Mouse (Mus musculus): ENCODE measurements at regions not wholly inside any gene's neighbourhood (a gene's known extent, or its start where the extent isn't known, plus 50 kb on each side); places are given as distances from the start of the nearest gene placed in this dataset.
"Not testable (repeated sequence)": the region's sequence is repeated elsewhere in the genome, so short reads cannot be mapped to it uniquely, and the experiment has no call there.

DNA sequence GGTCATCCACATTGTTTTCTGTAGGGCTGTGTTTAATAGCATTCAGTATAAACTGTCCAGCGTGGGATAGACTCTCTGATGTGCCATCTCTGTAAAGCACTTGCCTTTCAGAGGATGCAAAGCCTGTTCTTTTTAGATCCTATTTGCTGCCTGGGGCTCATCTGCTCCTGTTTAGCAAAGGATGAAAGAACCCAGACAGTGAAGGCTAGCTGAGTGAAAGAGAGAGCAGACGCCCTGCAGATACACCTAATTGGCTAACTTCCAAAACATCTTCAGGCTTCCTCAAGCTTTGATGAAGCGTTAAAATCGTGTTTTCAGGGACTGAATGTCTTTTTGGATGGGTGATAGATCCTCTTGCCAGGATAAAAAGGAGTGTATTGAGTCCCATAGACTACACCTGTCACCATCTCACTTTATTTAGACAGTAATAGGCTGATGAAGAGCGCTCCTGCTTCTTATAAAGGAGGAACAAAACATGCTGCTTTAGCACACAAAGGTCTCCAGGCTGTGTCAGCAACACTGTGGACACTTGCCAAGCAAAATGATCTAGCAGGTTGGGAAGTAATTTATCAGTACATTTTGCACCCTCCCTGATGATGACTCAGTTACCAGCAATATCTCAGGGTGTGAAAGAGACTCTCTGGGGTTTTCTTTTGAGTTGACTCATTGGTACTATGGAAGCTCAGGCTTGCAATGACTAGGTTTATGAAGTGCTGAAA is 4717.3 kb downstream of the 9330182O14Rik start:
- Histone ChIP-seq H3K27ac (replicated peaks) (no peak overlapping the region), H3K4me2 (replicated peaks) (no peak overlapping the region), H3K36me3 (no peaks in the 10 kb centered on the region), H3K9me3 (replicated peaks) (no peaks in the 10 kb centered on the region), H3K9ac (no peak overlapping the region), H3K27me3 (no peaks in the 10 kb centered on the region), H3K4me3 (replicated peaks) (no peak overlapping the region), H3K4me1 (no peaks in the 10 kb centered on the region)
- no peak for ATAC-seq (ENCODE audit: insufficient number of reproducible peaks, low FRiP score, low TSS enrichment, low read depth)
- WGBS = 24% methylated on average over 5 of the region's 5 CpGs

DNA sequence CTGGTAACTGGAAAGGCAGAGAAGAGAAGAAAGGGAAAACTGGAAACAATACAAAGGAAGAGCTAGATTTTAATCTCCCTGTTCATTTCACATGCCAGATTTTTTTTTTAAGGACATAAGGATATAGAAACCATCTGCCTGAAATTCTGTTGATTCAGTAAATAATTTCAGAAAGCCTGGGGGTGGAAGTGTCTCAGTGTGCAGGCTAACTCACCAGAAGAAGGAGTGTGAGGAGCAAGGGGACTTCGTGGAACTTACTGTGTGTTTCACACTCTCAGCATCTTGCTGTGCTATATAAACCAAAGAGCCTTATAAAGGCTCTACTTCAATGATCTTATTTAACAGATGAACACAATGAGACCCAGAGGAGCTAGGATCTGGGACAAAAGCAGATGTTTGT is 4722.9 kb downstream of the 9330182O14Rik start:
- Histone ChIP-seq H3K4me2 (replicated peaks) (no peak overlapping the region), H3K36me3 (no peaks in the 10 kb centered on the region), H3K4me3 (replicated peaks) (no peak overlapping the region), H3K27ac (replicated peaks) (no peak overlapping the region), H3K9me3 (replicated peaks) (no peaks in the 10 kb centered on the region), H3K4me1 (no peaks in the 10 kb centered on the region), H3K27me3 (no peaks in the 10 kb centered on the region), H3K9ac (no peak overlapping the region)
- no peak for ATAC-seq (ENCODE audit: insufficient number of reproducible peaks, low FRiP score, low TSS enrichment, low read depth)
- WGBS = 43% methylated on average over 1 of the region's 1 CpGs

DNA sequence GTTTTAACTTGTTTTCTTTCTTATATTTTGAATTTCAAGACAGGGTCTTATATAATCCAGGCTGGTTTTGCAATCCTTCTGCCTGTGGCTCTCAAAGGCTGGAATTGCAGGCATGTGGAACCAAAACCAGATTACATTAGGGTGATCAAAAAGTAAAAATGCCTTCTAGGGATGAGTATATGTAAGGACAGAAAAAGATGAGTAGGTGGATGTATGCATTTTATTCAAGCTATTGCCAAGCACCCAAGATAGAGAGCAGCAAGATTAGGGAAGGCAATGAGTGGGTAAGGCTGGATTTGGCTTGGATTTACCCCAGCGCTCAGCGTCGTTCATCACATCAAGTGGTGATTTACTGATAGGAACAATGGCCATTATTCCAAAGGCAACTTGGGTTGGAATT is 4725.2 kb downstream of the 9330182O14Rik start:
- whole genome bisulfite sequencing = 79% methylated on average over 3 of the region's 3 CpGs
- ATAC-seq (ENCODE audit: insufficient number of reproducible peaks, low FRiP score, low TSS enrichment, low read depth) = no peak
- Histone ChIP-seq H3K36me3 (no peaks in the 10 kb centered on the region), H3K4me2 (replicated peaks) (no peak overlapping the region), H3K4me3 (replicated peaks) (no peak overlapping the region), H3K4me1 (no peaks in the 10 kb centered on the region), H3K27ac (replicated peaks) (no peak overlapping the region), H3K9me3 (replicated peaks) (no peaks in the 10 kb centered on the region), H3K27me3 (no peaks in the 10 kb centered on the region), H3K9ac (no peak overlapping the region)

DNA sequence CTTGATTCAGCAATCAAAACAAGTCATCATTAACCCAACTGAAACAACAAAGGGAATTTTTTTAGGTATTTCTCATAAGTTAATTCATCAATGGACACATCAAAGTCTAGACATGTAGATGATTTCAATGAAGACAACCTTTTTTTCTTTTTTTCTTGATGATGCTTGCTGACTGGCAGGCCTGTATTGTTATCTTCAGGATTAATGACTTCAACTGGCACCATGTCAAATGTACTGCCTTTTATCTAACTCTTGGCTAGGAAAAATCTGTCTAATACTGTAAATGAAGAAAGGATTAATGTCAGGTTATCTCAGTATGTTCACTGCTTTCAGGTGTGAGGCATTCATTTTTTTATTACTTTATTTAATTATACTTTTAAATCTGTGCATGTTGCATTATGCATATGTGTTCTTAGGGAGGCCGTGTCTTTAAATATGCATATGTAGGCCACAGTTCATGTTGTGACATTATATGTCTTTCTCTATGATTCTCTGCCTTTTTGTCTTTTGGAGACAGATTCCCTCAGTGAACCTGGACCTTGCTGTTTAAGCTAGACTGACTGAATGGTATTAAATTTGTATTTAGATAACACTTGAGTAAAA is 4726.1 kb downstream of the 9330182O14Rik start:
- Histone ChIP-seq H3K4me3 (replicated peaks) (no peak overlapping the region), H3K36me3 (no peaks in the 10 kb centered on the region), H3K4me2 (replicated peaks) (no peak overlapping the region), H3K9me3 (replicated peaks) (no peaks in the 10 kb centered on the region), H3K27ac (replicated peaks) (no peak overlapping the region), H3K4me1 (no peaks in the 10 kb centered on the region), H3K9ac (no peak overlapping the region), H3K27me3 (no peaks in the 10 kb centered on the region)
- no peak for ATAC-seq (ENCODE audit: insufficient number of reproducible peaks, low FRiP score, low TSS enrichment, low read depth)
- WGBS = 79% methylated on average over 1 of the region's 1 CpGs

DNA sequence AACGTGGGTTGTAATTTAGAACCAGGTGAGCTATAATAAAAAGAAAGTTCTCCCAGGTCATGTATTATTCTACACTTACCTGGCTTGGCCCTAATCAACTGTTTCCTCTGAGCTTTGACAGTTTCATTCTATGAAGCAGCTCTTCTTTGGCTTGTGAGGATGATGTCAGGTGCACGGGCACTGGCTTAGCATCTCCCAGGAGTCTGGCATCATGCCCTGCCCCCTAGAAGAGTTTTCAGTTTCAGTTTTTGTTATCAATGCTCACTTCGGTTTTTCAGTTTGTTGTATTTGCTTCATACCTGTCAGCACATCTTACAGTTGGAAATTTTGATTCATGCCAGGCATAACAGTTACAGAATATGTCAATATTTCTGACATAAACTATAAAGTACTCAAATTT is 4734.4 kb downstream of the 9330182O14Rik start:
- Histone ChIP-seq H3K36me3 (no peaks in the 10 kb centered on the region), H3K27me3 (no peaks in the 10 kb centered on the region), H3K4me1 (no peaks in the 10 kb centered on the region), H3K27ac (replicated peaks) (no peak overlapping the region), H3K4me2 (replicated peaks) (no peak overlapping the region), H3K4me3 (replicated peaks) (no peak overlapping the region), H3K9me3 (replicated peaks) (no peaks in the 10 kb centered on the region), H3K9ac (no peak overlapping the region)
- ATAC-seq (ENCODE audit: insufficient number of reproducible peaks, low FRiP score, low TSS enrichment, low read depth) = no peak
- 65% methylated on average over 3 of the region's 3 CpGs for WGBS

DNA sequence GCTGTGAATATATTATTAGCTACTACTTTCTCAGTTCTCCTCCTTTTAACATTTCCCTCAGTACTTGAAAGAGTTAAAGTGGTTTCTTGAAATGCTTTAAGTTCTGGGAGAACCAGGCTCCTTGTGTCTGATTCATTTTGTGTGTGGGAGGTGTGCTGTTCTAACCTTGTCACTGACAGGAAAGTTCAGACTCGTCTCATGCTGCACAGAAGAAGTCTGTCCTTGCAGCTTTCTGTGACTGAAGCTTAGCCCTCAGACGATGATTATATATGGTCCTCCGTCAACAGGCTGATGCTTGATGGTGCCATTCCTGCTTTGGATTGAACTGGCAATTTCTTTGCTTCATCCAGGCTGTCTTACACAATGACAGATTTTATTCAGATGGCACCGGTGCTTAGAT is 4734.9 kb downstream of the 9330182O14Rik start:
- no peak for ATAC-seq (ENCODE audit: insufficient number of reproducible peaks, low FRiP score, low TSS enrichment, low read depth)
- no peak overlapping the region for H3K9ac ChIP-seq
- no peak overlapping the region for H3K27ac ChIP-seq (replicated peaks)
- no peaks in the 10 kb centered on the region for H3K27me3 ChIP-seq
- H3K9me3 ChIP-seq (replicated peaks) = no peaks in the 10 kb centered on the region
- H3K4me2 ChIP-seq (replicated peaks) = no peak overlapping the region
- WGBS = 71% methylated on average over 4 of the region's 4 CpGs
- H3K4me1 ChIP-seq = no peaks in the 10 kb centered on the region
- H3K4me3 ChIP-seq (replicated peaks) = no peak overlapping the region
- H3K36me3 ChIP-seq = no peaks in the 10 kb centered on the region

DNA sequence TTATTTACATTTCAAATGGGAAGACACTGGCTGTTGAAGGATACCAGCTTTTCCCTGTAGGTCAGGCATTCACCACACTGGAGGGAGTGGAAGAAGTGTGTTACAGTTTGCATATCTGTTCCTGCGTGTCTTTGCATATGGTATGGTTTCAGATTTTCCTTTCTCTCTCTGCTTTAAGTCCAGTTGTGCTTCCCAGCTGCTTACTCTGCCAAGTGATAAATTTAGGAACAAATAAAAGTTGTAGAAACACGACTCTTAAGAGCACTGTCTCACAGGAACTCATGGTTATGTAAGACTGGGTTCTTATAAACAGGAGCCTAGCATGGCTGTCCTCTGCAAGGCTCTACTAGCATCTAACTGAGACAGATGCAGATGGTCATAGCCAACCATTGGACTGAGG is 4735.5 kb downstream of the 9330182O14Rik start:
- H3K4me1 ChIP-seq = no peaks in the 10 kb centered on the region
- H3K4me3 ChIP-seq (replicated peaks) = no peak overlapping the region
- no peaks in the 10 kb centered on the region for H3K36me3 ChIP-seq
- WGBS = 82% methylated on average over 2 of the region's 2 CpGs
- H3K9me3 ChIP-seq (replicated peaks) = no peaks in the 10 kb centered on the region
- ATAC-seq (ENCODE audit: insufficient number of reproducible peaks, low FRiP score, low TSS enrichment, low read depth) = no peak
- no peak overlapping the region for H3K9ac ChIP-seq
- no peaks in the 10 kb centered on the region for H3K27me3 ChIP-seq
- H3K27ac ChIP-seq (replicated peaks) = no peak overlapping the region
- no peak overlapping the region for H3K4me2 ChIP-seq (replicated peaks)

DNA sequence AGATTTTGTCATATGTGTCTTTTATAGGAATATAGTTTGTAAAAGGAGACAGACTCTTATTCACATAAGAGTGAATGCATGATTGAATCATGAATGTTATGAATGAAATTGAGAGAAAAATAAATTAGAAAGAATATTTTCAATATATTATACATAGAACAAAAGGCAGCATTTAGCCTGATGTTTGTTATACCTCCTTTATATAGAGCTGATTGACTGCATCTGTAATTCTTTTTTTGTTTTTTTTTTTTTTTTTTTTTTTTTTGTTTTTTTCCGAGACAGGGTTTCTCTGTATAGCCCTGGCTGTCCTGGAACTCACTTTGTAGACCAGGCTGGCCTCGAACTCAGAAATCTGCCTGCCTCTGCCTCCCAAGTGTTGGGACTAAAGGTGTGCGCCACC is 4736.8 kb downstream of the 9330182O14Rik start:
- H3K27me3 ChIP-seq; H3K4me3 ChIP-seq (replicated peaks); ATAC-seq (ENCODE audit: insufficient number of reproducible peaks, low FRiP score, low TSS enrichment, low read depth); H3K4me1 ChIP-seq; H3K36me3 ChIP-seq; H3K9me3 ChIP-seq (replicated peaks); H3K4me2 ChIP-seq (replicated peaks); H3K9ac ChIP-seq; H3K27ac ChIP-seq (replicated peaks): not testable (repeated sequence)
- 88% methylated on average over 3 of the region's 3 CpGs for WGBS

DNA sequence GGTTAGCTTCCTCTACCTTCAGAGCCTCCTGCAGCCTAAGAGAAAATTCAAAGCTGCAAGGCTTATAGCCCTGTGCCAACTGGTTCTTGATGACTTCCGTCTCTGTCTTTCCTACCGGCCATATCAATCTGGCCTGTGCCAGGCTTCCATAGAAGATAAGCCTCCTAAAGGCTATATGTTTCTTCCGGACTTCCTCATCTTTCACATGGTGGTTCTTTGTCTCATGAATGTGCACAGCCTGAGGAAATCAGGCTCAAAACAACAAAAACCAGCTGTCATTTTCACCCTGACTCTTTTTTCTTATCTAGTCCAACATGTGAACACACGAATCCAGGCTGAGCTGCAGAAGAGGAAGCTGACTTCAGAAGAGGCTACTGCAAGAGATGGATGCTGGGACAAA is 4748.1 kb downstream of the 9330182O14Rik start:
- Histone ChIP-seq H3K9me3 (replicated peaks) (no peaks in the 10 kb centered on the region), H3K27me3 (no peaks in the 10 kb centered on the region), H3K4me2 (replicated peaks) (no peak overlapping the region), H3K4me3 (replicated peaks) (no peak overlapping the region), H3K27ac (replicated peaks) (no peak overlapping the region), H3K4me1 (no peaks in the 10 kb centered on the region), H3K36me3 (no peaks in the 10 kb centered on the region), H3K9ac (no peak overlapping the region)
- WGBS = 78% methylated on average over 4 of the region's 4 CpGs
- ATAC-seq (ENCODE audit: insufficient number of reproducible peaks, low FRiP score, low TSS enrichment, low read depth) = no peak

DNA sequence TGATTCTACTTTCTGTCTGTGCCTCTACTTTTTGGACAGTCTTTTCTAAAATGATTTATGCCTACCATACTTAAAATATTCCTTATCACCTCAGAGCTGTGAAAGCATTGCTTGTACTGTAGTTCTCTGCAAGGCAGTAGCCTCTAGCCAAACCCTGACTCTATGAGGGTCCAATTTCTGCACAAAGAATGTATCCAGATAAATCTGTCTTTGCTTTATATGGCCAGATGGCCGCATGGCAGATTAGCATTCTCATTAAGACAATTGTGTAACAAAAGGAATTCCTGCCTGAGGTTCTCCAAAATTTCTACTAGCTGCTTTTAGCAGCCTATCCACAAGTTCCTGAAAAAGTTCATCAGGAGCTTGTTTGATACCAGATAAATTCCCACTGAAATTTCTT is 4757.4 kb downstream of the 9330182O14Rik start:
- Histone ChIP-seq H3K27ac (replicated peaks) (no peak overlapping the region), H3K36me3 (no peaks in the 10 kb centered on the region), H3K4me1 (no peaks in the 10 kb centered on the region), H3K4me3 (replicated peaks) (no peak overlapping the region), H3K9ac (no peak overlapping the region), H3K9me3 (replicated peaks) (no peaks in the 10 kb centered on the region), H3K4me2 (replicated peaks) (no peak overlapping the region), H3K27me3 (no peaks in the 10 kb centered on the region)
- no peak for ATAC-seq (ENCODE audit: insufficient number of reproducible peaks, low FRiP score, low TSS enrichment, low read depth)
- WGBS = 51% methylated on average over 1 of the region's 1 CpGs

DNA sequence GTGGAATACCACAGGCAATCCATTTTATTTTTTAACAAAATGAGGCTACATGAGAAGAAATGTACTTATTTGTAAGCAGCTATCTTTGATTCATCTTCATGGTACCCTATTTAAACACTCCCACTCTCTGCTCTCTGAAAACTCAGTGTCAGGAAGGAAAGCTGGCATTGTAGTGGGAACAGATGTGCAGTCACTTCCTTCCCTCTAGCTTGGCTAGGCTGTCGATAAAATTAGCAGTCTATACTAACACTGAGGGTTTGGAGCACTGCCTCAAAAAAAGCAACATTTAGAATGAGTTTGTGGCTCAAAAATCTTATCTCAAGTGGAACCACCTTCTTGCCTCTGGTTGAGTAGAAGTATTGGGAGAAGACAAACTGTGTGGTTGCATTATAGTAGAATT is 4762.1 kb downstream of the 9330182O14Rik start:
- no peaks in the 10 kb centered on the region for H3K36me3 ChIP-seq
- no peaks in the 10 kb centered on the region for H3K9me3 ChIP-seq (replicated peaks)
- no peak overlapping the region for H3K27ac ChIP-seq (replicated peaks)
- H3K4me2 ChIP-seq (replicated peaks) = no peak overlapping the region
- no peaks in the 10 kb centered on the region for H3K27me3 ChIP-seq
- no peak overlapping the region for H3K4me3 ChIP-seq (replicated peaks)
- no peaks in the 10 kb centered on the region for H3K4me1 ChIP-seq
- 31% methylated on average over 1 of the region's 1 CpGs for WGBS
- H3K9ac ChIP-seq = no peak overlapping the region
- no peak for ATAC-seq (ENCODE audit: insufficient number of reproducible peaks, low FRiP score, low TSS enrichment, low read depth)

DNA sequence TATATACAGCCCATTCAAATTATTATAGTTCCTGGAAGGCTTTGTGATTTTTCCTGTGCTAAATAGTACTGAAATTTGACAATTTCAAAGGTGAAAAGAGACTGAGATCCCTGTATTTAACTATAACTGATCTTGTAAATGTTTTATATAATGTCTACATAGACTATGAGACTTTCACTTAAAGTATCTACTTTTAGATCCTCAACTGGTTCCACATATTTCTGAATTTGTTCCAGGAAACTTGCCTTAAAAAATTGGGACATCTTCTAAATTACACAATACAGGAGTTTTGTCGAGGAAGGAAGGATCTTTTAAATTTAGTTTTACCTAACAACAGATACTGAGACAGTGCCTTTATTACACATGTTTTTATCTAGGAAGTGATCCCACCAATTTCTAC is 4763.4 kb downstream of the 9330182O14Rik start:
- Histone ChIP-seq H3K4me3 (replicated peaks) (no peak overlapping the region), H3K4me2 (replicated peaks) (no peak overlapping the region), H3K27ac (replicated peaks) (no peak overlapping the region), H3K9me3 (replicated peaks) (no peaks in the 10 kb centered on the region), H3K36me3 (no peaks in the 10 kb centered on the region), H3K4me1 (no peaks in the 10 kb centered on the region), H3K27me3 (no peaks in the 10 kb centered on the region), H3K9ac (no peak overlapping the region)
- WGBS = 69% methylated on average over 1 of the region's 1 CpGs
- no peak for ATAC-seq (ENCODE audit: insufficient number of reproducible peaks, low FRiP score, low TSS enrichment, low read depth)

Data from embryonic facial prominence, embryonic 15.5 days (tissue).